In the genomic region with DNA sequence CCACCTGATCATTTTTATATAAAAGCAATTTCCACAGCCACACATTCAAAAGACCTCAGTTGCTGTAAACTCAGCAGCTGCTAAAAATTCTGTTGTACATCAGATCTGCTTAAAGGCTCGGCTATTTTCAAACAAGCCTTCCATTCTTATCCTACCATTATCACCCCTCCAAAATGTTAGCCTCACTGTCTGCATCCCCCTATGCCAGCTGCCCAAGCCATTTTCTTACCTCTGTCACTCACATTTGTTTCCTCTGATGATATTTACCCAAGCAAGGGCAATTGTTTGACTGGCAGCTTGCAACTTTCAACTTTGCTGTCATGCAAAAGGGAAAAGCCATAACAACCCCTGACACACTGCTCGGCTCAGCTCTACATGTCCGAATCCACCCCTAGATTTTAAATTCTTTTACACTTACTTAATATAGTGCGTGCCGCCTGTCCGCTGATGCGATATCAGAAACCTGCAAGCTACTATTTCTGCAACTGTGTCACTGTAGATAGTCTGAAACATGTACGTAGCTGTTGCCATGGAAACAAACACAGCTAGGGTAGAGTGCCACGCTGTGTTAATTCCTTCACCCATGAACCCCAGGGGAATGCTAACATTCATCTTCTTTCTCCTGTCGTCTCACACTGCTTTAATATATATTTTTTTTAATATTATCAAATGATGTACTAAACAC, we compare ENCODE assay signal across 8 mouse cellular contexts.
A peak's percentile ranks its signal among the peaks of the same experiment; 100 is the strongest.
DNase-seq lines count a peak whose midpoint lies in the region; ATAC-seq lines count a peak whose summit lies in the region.

No protein-coding gene starts in this region.

- no peak for ATAC-seq in forebrain, embryonic 11.5 days (replicated peaks; ENCODE audit: low FRiP score)
- peak; percentile 96 for ATAC-seq in liver, embryonic 12.5 days

- H3K4me2 ChIP-seq in forebrain, embryonic 11.5 days (ENCODE audit: low read depth, low read length, severe bottlenecking): no peak overlapping the region
- peak overlapping the region; percentile 55 for H3K4me2 ChIP-seq in liver, embryonic 12.5 days

- no peak overlapping the region for H3K4me3 ChIP-seq in forebrain, embryonic 11.5 days (ENCODE audit: low read depth, low read length)
- no peak overlapping the region for H3K4me3 ChIP-seq in forebrain, embryonic 10.5 days
- peak overlapping the region; percentile 41 for H3K4me3 ChIP-seq in liver, embryonic 12.5 days

- WGBS in forebrain, embryonic 11.5 days: 80% methylated on average over 10 of the region's 10 CpGs
- 92% methylated on average over 10 of the region's 10 CpGs for WGBS in forebrain, embryonic 10.5 days
- WGBS in liver, embryonic 12.5 days (ENCODE audit: insufficient replicate concordance): 49% methylated on average over 10 of the region's 10 CpGs

- no peak overlapping the region for H3K9ac ChIP-seq in forebrain, embryonic 11.5 days (ENCODE audit: low read length)
- H3K9ac ChIP-seq in liver, embryonic 12.5 days: peak overlapping the region; percentile 52; the same call in 1 of the 2 replicates

- H3K4me1 ChIP-seq in forebrain, embryonic 11.5 days (replicated peaks; ENCODE audit: control insufficient read depth, insufficient read depth, low read length): no peaks in the 10 kb centered on the region
- H3K4me1 ChIP-seq in forebrain, embryonic 10.5 days: peaks cover 14% of the 10 kb centered on the region; the same call in 1 of the 2 replicates
- peaks cover 38% of the 10 kb centered on the region for H3K4me1 ChIP-seq in liver, embryonic 12.5 days

- DNase-seq in forebrain, embryonic 11.5 days (ENCODE audit: low spot score): peak; percentile 30
- no peak for DNase-seq in forebrain, embryonic 10.5 days (ENCODE audit: extremely low spot score, low spot score)
- peak; percentile 16 for DNase-seq in lung, postnatal 36 days
- no peak for DNase-seq in lung, postnatal 14 days
- peak; percentile 32 to 57 for DNase-seq in spleen, postnatal 10 days (ENCODE audit: low spot score in 2 of 2)
- DNase-seq in gastrocnemius, postnatal 25 days: no peak
- no peak for DNase-seq in gastrocnemius, postnatal 14 days

- intact Hi-C loops in gastrocnemius, postnatal 14 days (cut with DNase I; ENCODE audit: low total_unique reads): no loop called here

- no peaks in the 10 kb centered on the region for H3K27me3 ChIP-seq in forebrain, embryonic 11.5 days (ENCODE audit: control insufficient read depth, insufficient read depth, low read length)
- no peaks in the 10 kb centered on the region for H3K27me3 ChIP-seq in forebrain, embryonic 10.5 days (ENCODE audit: poor library complexity, severe bottlenecking)
- no peaks in the 10 kb centered on the region for H3K27me3 ChIP-seq in liver, embryonic 12.5 days (replicated peaks)

- H3K36me3 ChIP-seq in forebrain, embryonic 11.5 days (ENCODE audit: control insufficient read depth, insufficient read depth, low read length): no peaks in the 10 kb centered on the region
- H3K36me3 ChIP-seq in forebrain, embryonic 10.5 days (replicated peaks): no peaks in the 10 kb centered on the region
- no peaks in the 10 kb centered on the region for H3K36me3 ChIP-seq in liver, embryonic 12.5 days

- H3K27ac ChIP-seq in forebrain, embryonic 11.5 days (ENCODE audit: low read depth, low read length): no peak overlapping the region
- no peak overlapping the region for H3K27ac ChIP-seq in forebrain, embryonic 10.5 days
- peak overlapping the region; percentile 70 for H3K27ac ChIP-seq in liver, embryonic 12.5 days

- no peaks in the 10 kb centered on the region for H3K9me3 ChIP-seq in forebrain, embryonic 11.5 days (ENCODE audit: control insufficient read depth, low read length)
- no peaks in the 10 kb centered on the region for H3K9me3 ChIP-seq in forebrain, embryonic 10.5 days
- H3K9me3 ChIP-seq in liver, embryonic 12.5 days (replicated peaks): no peaks in the 10 kb centered on the region

Comparison
In these comparisons a context has a peak if more than half of its experiments do, and no peak if none do; other contexts are left out.
1. DNase-seq: peak in forebrain, embryonic 11.5 days (single experiment), lung, postnatal 36 days (single experiment) and spleen, postnatal 10 days (2 of 2); none in forebrain, embryonic 10.5 days (single experiment), lung, postnatal 14 days (single experiment), gastrocnemius, postnatal 25 days (single experiment) and gastrocnemius, postnatal 14 days (single experiment).